Mouse (Mus musculus) erythroblast, embryonic 14.5 days (primary cell): ENCODE data around the gene Tlk2.

Experiments used
- GATA1 ChIP-seq: IDR thresholded peaks from 2 replicates; pipeline ENCODE4 v1.6.1; 2012; ENCODE audit warnings: low read length, inconsistent platforms, mixed read lengths
- TAL1 ChIP-seq: IDR thresholded peaks from 3 replicates; pipeline ENCODE4 v1.6.1; 2012; ENCODE audit warnings: low read length, inconsistent platforms, mixed read lengths

GRCm38 (mm10) chr11:105246785-105247184 lies 68.2 kb downstream of the Tlk2 start:
- TF ChIP-seq GATA1 (no peak), TAL1 (no peak)
